8 mouse cellular contexts compared by ENCODE assay signal in the genomic region with DNA sequence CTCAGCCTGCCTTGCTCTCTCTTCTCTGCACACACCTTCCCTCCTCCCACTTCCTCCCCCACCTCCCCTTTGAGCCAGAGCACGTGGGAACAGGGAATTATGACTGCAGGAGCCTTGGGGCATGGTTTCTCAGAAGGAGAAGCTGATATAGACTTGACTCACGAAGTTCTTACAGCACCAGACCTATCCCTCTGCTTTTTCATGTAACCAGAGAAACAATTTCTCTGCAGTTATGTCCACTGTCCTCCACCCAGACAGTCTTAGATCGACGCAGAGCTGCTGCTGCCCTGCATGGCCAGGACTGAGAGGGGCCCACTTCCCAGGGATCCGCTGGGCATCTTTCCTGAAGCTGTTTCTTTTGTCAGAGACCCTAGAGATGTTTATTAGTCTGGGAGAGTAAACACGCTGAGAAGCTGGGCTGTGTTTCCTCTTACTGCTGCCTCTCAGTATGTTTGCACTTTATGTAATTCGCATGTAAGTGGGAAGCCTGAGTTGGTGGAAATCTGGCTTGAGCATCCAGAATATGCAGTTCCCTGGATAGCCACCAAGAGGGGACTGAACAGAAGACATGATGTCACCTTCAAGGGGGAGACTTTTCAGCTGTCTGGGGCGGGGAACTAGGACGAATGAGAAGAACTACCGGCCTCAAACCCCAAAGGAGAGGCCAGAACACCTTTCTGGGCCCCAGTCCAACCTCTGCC. TPM values are rescaled to one million over a fixed set of nuclear protein-coding genes. Genes with fewer than 3 reads are reported as not detected.
DNase-seq lines count a peak whose midpoint lies in the region; ATAC-seq and TF ChIP-seq lines count a peak whose summit lies in the region.

No protein-coding gene starts in this region.

- peak overlapping the region; percentile 6; the same call in 1 of the 2 replicates for H3K27ac ChIP-seq in kidney, postnatal 0 days
- H3K27ac ChIP-seq in cortical plate, adult 2 months (ENCODE audit: insufficient read depth, low read length), result peak overlapping the region; percentile 96
- peak overlapping the region; percentile 42 for H3K27ac ChIP-seq in intestine, embryonic 16.5 days (ENCODE audit: low read length)
- peak overlapping the region; percentile 35; the same call in 1 of the 2 replicates for H3K27ac ChIP-seq in lung, embryonic 16.5 days (ENCODE audit: low read length)

- no peaks in the 10 kb centered on the region for H3K9me3 ChIP-seq in kidney, postnatal 0 days (replicated peaks; ENCODE audit: low read length)
- no peaks in the 10 kb centered on the region for H3K9me3 ChIP-seq in intestine, embryonic 16.5 days (ENCODE audit: control insufficient read depth, low read length)
- no peaks in the 10 kb centered on the region for H3K9me3 ChIP-seq in lung, embryonic 16.5 days (ENCODE audit: control insufficient read depth, low read length)

- no peak overlapping the region for H3K4me2 ChIP-seq in kidney, postnatal 0 days (ENCODE audit: low read length)
- no peak overlapping the region for H3K4me2 ChIP-seq in intestine, embryonic 16.5 days (ENCODE audit: low read depth, low read length)
- H3K4me2 ChIP-seq in lung, embryonic 16.5 days (ENCODE audit: low read depth, low read length), result no peak overlapping the region

- 33% methylated on average over 10 of the region's 10 CpGs for WGBS in kidney, postnatal 0 days
- WGBS in intestine, embryonic 16.5 days, result 22% methylated on average over 10 of the region's 10 CpGs
- WGBS in lung, embryonic 16.5 days, result 16% methylated on average over 10 of the region's 10 CpGs

- no peak overlapping the region for H3K4me3 ChIP-seq in kidney, postnatal 0 days (replicated peaks; ENCODE audit: low read depth, low read length)
- H3K4me3 ChIP-seq in cortical plate, adult 2 months (ENCODE audit: insufficient read depth, low read length), result no peak overlapping the region
- no peak overlapping the region for H3K4me3 ChIP-seq in intestine, embryonic 16.5 days (ENCODE audit: low read length)
- no peak overlapping the region for H3K4me3 ChIP-seq in lung, embryonic 16.5 days (ENCODE audit: low read length)

- TF ChIP-seq POLR2A in cortical plate, adult 2 months (IDR thresholded peaks at IDR 0.05; ENCODE audit: extremely low read depth, insufficient read depth, low read length), result 0 out of 2 replicates have a peak, but pooled peaks have one; percentile 23

- no peaks in the 10 kb centered on the region for H3K36me3 ChIP-seq in kidney, postnatal 0 days (ENCODE audit: insufficient read depth, low read length)
- H3K36me3 ChIP-seq in intestine, embryonic 16.5 days (ENCODE audit: control insufficient read depth, insufficient read depth, low read length), result no peaks in the 10 kb centered on the region
- H3K36me3 ChIP-seq in lung, embryonic 16.5 days (ENCODE audit: control insufficient read depth, insufficient read depth, low read length), result no peaks in the 10 kb centered on the region

- no peak for ATAC-seq in kidney, postnatal 0 days (replicated peaks; ENCODE audit: low FRiP score, low read depth)
- ATAC-seq in intestine, embryonic 16.5 days, result peak; percentile 74
- peak; percentile 53 for ATAC-seq in lung, embryonic 16.5 days (ENCODE audit: low read depth)
- ATAC-seq in inflammation-experienced regulatory T-cells, adult 6 months, result no peak

- peak; percentile 16; the same call in 1 of the 2 replicates for TF ChIP-seq CTCF in kidney, postnatal 0 days (IDR thresholded peaks at IDR 0.05; ENCODE audit: low read depth)
- TF ChIP-seq CTCF in cortical plate, adult 2 months (IDR thresholded peaks at IDR 0.05; ENCODE audit: extremely low read depth, insufficient read depth, low read length), result no peak

- H3K4me1 ChIP-seq in kidney, postnatal 0 days (replicated peaks; ENCODE audit: insufficient read depth, low read length), result peaks cover 7% of the 10 kb centered on the region; the same call in 1 of the 2 replicates
- peaks cover 15% of the 10 kb centered on the region for H3K4me1 ChIP-seq in cortical plate, adult 2 months (ENCODE audit: control insufficient read depth, insufficient read depth, low read length)
- H3K4me1 ChIP-seq in intestine, embryonic 16.5 days (ENCODE audit: control insufficient read depth, insufficient read depth, low read length), result peaks cover 18% of the 10 kb centered on the region
- H3K4me1 ChIP-seq in lung, embryonic 16.5 days (replicated peaks; ENCODE audit: control insufficient read depth, insufficient read depth, low read length), result peaks cover 17% of the 10 kb centered on the region

- H3K27me3 ChIP-seq in kidney, postnatal 0 days (ENCODE audit: insufficient read depth, low read length), result no peaks in the 10 kb centered on the region
- H3K27me3 ChIP-seq in intestine, embryonic 16.5 days (replicated peaks; ENCODE audit: control insufficient read depth, insufficient read depth, low read length), result no peaks in the 10 kb centered on the region
- no peaks in the 10 kb centered on the region for H3K27me3 ChIP-seq in lung, embryonic 16.5 days (ENCODE audit: control insufficient read depth, insufficient read depth, low read depth, low read length)

- no peak overlapping the region for H3K9ac ChIP-seq in kidney, postnatal 0 days (ENCODE audit: low read depth, low read length)
- 0 out of 2 replicates have a peak overlapping the region, but pooled peaks have one; percentile 23 for H3K9ac ChIP-seq in intestine, embryonic 16.5 days (ENCODE audit: low read depth, low read length)
- H3K9ac ChIP-seq in lung, embryonic 16.5 days (ENCODE audit: low read length), result no peak overlapping the region

- DNase-seq in kidney, postnatal 0 days (ENCODE audit: low spot score), result peak; percentile 72
- no peak for DNase-seq in kidney, adult 8-10 months
- DNase-seq in adrenal gland, adult 2 months, result no peak
- no peak for DNase-seq in ovary, adult 18-20 months (ENCODE audit: low spot score)

RNA-seq across cellular contexts. Expression of a gene that starts 55.1 kb away (rescaled TPM):
- 1,007 and 1,080 TPM in 2 replicates for polyA plus RNA-seq in kidney, postnatal 0 days (2015; fragmentation: Nextera tagmentation; extraction: Ambion mirVana)
- polyA plus RNA-seq in cortical plate, adult 2 months (2012; rRNA removed), result 2,529 and 2,563 TPM in 2 replicates
- polyA plus RNA-seq in intestine, embryonic 16.5 days (2015; fragmentation: Nextera tagmentation; extraction: Ambion mirVana), result 1,041 and 1,116 TPM in 2 replicates
- polyA plus RNA-seq in lung, embryonic 16.5 days (2015; fragmentation: Nextera tagmentation; extraction: Ambion mirVana), result 1,010 and 1,035 TPM in 2 replicates
- 100 to 1,000 TPM; 610 to 787 (median 639) TPM for polyA plus RNA-seq in inflammation-experienced regulatory T-cells, adult 6 months (2017; shearing (Covaris generic))
- 100 to 1,000 TPM; 485 to 563 TPM for total RNA-seq in adrenal gland, adult 2 months (2021)
- polyA plus RNA-seq in adrenal gland, adult 2 months (2012; rRNA removed), result 6.4 and 6.8 TPM in 2 replicates

Comparison
In these comparisons a context has a peak if more than half of its experiments do, and no peak if none do; other contexts are left out.
1. ATAC-seq: peak in intestine, embryonic 16.5 days (single experiment) and lung, embryonic 16.5 days (single experiment); none in kidney, postnatal 0 days (single experiment) and inflammation-experienced regulatory T-cells, adult 6 months (single experiment).
2. H3K27ac ChIP-seq: peak in every context shown above with its lines; median percentile 96 in cortical plate, adult 2 months; 42 in intestine, embryonic 16.5 days; 35 in lung, embryonic 16.5 days; 6 in kidney, postnatal 0 days.
3. RNA of a gene that starts 55.1 kb away (polyA plus RNA-seq): 2,529 to 2,563 TPM in cortical plate, adult 2 months, 1,041 to 1,116 TPM in intestine, embryonic 16.5 days, 1,010 to 1,035 TPM in lung, embryonic 16.5 days, 1,007 to 1,080 TPM in kidney, postnatal 0 days and 610 to 787 TPM in inflammation-experienced regulatory T-cells, adult 6 months; 6.4 to 6.8 TPM in adrenal gland, adult 2 months; every median in the first group is over 10 times any median in the second.